Mouse (Mus musculus): ENCODE results near the gene Ccdc146. TPM values are rescaled to one million over a fixed set of nuclear protein-coding genes. Genes with fewer than 3 reads are reported as not detected.
A peak's percentile ranks its signal among the peaks of the same experiment; 100 is the strongest.
"Not testable (repeated sequence)": the region's sequence is repeated elsewhere in the genome, so short reads cannot be mapped to it uniquely, and the experiment has no call there.

Ccdc146 gene
- polyA plus RNA-seq, 1 experiment = 0.71 TPM

DNA sequence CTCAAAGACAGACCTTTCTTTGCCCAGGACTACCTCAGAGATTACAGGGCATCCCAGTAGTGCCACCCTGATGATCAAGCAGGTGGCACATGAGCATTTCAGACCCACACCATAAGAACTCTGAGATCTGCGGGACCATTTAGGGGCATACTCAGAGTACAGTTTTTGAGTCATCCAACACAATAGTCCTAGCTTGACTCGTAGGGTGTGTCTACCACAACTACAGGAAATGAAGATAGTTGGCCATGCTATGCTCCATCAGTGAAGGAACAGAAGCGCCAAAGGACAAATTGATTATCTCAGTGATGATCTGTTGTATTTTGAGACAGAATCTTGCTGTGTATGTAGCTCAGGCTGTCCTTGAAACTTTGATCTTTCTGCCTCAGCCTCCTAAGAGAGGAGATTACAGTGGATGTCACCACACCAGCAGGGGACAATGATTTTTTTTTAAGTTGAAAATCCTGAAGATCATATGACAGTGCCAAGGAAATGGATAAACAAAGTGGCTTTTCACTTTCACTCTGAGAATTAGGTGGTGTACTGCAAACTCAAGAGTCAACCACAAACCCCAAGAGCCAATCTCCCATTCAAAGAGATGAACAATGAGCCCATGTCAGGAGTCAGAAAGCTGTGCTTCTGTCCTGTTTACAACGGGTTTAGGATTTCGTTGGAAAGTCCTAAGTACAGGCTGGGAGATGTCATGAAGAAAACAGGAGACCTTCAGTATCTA lies 54.1 kb downstream of the Ccdc146 start:
- TF ChIP-seq POLR2A (IDR thresholded peaks at IDR 0.05; ENCODE audit: borderline replicate concordance, extremely low read depth, insufficient read depth, insufficient read length, poor library complexity, severe bottlenecking) = no peak
- no peak for DNase-seq (ENCODE audit: low read depth)

DNA sequence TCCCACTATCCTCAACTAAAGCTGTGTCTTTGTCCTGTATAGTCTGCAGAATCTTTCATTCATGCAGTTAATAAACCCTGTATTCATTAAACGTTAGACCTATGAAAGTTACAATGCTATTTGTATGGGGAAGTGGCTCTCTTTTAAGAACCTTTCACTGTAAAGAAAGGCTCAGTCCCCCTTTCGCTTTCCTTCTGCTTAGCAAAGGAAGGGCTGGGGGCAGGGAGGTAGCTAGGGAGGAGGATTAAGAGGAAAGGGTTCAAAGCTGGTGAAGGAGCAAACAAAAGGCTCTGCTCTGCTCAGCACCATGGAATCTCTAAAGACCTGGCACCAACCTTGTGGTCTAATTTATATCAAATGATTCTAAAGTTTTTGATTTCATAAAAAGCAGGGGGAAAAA lies 57.0 kb downstream of the Ccdc146 start:
- no peak for DNase-seq (ENCODE audit: low read depth)
- TF ChIP-seq CTCF (IDR thresholded peaks at IDR 0.05; ENCODE audit: borderline replicate concordance, extremely low read depth, insufficient read depth, insufficient read length) (no peak), POLR2A (IDR thresholded peaks at IDR 0.05; ENCODE audit: borderline replicate concordance, extremely low read depth, insufficient read depth, insufficient read length, poor library complexity, severe bottlenecking) (no peak)

DNA sequence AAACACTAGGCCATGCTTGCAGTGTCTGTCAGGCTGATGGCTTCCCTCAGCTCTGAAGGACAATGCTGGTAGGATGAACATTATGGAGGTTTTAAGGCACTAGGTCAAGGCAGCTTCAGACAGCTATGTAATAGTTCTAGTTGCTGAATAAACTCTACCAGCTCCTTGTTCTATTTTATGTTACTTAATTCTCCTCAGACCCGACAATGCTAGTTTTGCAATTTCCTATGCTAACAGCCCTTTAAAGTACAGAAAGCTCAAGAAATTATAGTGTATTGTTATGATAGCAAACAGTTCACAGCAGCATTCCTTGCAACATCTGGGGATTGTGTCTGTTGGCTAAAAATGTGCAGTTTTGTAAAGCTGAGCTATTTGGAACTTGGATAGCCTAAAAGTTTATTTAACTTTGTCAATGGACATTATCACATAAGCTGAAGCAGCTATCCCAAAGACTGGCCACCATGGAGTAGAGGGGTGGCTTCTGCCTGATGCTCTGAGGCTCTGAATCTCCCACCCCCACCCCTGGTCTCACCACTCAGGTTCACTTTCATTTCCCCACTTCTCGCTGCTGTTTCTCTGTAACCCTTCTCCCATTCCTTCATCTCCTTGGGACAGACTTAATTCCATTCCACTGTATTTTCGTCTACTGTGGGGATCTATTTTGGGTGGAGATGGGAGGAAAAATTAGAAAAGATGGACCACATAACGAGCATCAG lies 58.0 kb downstream of the Ccdc146 start:
- TF ChIP-seq POLR2A (IDR thresholded peaks at IDR 0.05; ENCODE audit: borderline replicate concordance, extremely low read depth, insufficient read depth, insufficient read length, poor library complexity, severe bottlenecking) = no peak
- no peak for DNase-seq (ENCODE audit: low read depth)

DNA sequence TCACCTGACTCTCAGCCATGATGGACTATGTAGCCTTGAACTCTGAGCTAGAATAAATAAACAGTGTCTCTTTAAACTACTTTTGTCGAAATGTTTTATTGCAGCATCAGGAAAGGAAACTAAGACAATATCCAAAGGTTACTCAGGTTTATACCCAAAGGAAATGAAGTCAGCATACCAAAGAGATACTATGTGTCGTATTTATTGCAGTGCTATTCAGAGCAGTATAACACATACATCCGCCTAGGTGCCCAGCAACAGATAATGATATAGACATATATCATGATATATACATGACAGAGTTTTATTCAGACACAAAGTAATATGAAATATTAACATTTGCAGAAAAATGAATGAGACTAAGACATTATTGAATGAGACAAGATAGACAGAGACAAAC lies 61.1 kb downstream of the Ccdc146 start:
- DNase-seq (ENCODE audit: low read depth) = no peak
- TF ChIP-seq POLR2A (IDR thresholded peaks at IDR 0.05; ENCODE audit: borderline replicate concordance, extremely low read depth, insufficient read depth, insufficient read length, poor library complexity, severe bottlenecking) (no peak), CTCF (IDR thresholded peaks at IDR 0.05; ENCODE audit: borderline replicate concordance, extremely low read depth, insufficient read depth, insufficient read length) (no peak)

DNA sequence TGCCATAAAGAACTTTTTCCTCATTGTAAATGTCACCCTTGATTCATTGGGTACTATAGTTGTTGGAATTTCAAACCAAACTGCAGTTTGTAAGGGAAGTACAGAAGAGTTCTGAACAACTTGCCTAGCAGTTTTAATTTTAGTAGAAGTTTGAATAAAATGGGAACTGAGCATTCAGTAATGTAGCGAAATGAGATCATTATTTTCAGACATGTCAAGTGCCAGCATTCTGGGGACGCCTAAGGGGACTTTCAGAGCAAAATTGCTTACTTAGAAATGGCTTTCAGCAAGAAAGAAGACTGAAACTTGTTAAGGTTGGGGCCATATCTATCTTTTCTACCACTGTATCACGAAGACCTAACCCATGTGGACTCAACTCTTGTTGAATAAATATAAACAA lies 65.8 kb downstream of the Ccdc146 start:
- no peak for TF ChIP-seq CTCF (IDR thresholded peaks at IDR 0.05; ENCODE audit: borderline replicate concordance, extremely low read depth, insufficient read depth, insufficient read length)
- no peak for TF ChIP-seq POLR2A (IDR thresholded peaks at IDR 0.05; ENCODE audit: borderline replicate concordance, extremely low read depth, insufficient read depth, insufficient read length, poor library complexity, severe bottlenecking)
- DNase-seq (ENCODE audit: low read depth) = no peak

DNA sequence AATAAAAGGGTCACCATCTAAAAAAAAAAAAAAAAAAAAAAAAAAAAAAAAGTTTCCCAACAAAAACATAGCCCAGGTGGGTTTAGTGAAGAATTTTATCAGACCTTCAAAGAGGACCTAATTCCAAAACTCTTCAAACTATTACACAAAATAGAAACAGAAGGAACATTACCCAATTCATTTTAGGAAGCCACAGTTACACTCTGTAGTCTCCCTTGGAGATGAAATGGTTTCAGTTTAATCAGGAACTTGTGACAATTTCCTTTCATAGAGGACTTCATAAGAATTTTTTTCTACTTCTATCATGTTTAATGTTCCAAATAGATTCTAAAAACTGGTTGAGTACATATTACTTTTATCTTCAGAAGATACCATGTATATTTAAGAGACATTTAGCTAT lies 72.8 kb downstream of the Ccdc146 start:
- DNase-seq (ENCODE audit: low read depth) = no peak
- TF ChIP-seq POLR2A (IDR thresholded peaks at IDR 0.05; ENCODE audit: borderline replicate concordance, extremely low read depth, insufficient read depth, insufficient read length, poor library complexity, severe bottlenecking) (no peak), CTCF (IDR thresholded peaks at IDR 0.05; ENCODE audit: borderline replicate concordance, extremely low read depth, insufficient read depth, insufficient read length) (no peak)

DNA sequence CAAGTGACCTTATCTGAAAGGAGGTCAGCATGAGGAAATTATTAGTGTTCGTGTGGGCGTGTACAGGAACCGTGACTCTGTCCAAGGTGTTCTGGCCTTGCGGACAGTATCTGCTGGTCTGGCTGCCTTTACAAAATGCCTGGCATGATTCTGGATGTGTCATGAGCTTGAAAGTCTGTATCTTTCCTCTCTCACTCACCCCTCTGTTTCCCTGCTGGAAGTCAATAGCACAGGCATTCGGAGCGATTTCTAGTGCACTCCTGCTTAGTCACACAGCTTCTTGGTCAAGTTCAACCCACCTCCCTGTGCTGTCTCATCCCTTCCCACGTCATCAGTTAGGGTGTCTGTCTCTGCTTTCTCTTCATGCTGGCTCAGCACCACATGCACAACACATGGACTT lies 76.1 kb downstream of the Ccdc146 start:
- TF ChIP-seq CTCF (IDR thresholded peaks at IDR 0.05; ENCODE audit: borderline replicate concordance, extremely low read depth, insufficient read depth, insufficient read length) = no peak
- no peak for DNase-seq (ENCODE audit: low read depth)

DNA sequence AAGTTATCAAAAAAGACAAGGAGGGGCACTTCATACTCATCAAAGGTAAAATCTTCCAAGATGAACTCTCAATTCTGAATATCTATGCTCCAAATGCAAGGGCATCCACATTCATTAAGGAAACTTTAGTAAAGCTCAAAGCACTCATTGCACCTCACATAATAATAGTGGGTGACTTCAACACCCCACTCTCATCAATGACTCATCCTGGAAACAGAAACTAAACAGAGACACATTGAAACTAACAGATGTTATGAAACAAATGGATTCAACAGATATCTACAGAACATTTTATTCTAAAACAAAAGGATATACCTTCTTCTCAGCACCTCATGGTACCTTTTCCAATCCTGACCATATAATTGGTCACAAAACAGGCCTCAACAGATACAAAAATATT lies 82.2 kb downstream of the Ccdc146 start:
- not testable (repeated sequence) for DNase-seq (ENCODE audit: low read depth)

DNA sequence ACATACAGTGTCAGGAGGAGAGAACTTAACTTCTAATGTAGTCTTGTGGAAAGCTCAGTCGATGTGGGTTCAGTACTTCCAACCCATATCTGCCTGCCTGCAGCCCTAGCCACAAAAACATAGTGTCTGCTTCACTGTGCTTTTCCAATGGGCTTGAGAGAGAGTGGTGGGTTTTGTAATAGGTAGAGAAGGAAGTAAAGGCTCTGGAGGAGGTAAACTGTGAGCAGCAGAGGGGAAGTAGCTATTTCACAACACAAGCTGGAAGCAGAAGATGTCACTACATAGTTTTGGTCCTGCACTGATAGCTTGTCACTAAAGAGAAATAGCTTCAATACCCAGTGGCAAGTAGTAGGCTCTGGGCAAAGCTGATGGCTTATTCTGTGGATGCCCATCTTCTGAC lies 92.4 kb downstream of the Ccdc146 start:
- TF ChIP-seq POLR2A (IDR thresholded peaks at IDR 0.05; ENCODE audit: borderline replicate concordance, extremely low read depth, insufficient read depth, insufficient read length, poor library complexity, severe bottlenecking) = no peak
- no peak for DNase-seq (ENCODE audit: low read depth)

DNA sequence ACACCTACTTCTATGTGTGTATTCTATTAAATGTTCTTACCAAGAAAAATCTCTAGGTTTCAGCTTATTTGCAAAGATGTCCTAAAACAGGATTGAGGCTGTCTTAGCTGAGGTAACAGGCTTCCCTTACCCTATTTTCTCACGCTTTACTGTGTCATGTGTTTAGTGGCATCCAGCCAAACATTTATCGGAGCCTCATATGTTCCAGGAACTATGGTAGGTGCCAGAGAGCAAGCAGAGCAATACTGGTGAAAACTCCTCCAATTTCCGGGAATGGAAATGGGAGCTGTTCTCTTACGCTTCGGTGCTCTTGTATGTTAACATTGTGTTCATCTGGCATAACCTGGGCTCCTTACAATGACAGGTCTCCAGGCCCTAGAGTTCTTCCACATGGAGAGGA lies 92.8 kb downstream of the Ccdc146 start:
- no peak for TF ChIP-seq POLR2A (IDR thresholded peaks at IDR 0.05; ENCODE audit: borderline replicate concordance, extremely low read depth, insufficient read depth, insufficient read length, poor library complexity, severe bottlenecking)
- no peak for TF ChIP-seq CTCF (IDR thresholded peaks at IDR 0.05; ENCODE audit: borderline replicate concordance, extremely low read depth, insufficient read depth, insufficient read length)
- peak; percentile 66 for DNase-seq (ENCODE audit: low read depth)

DNA sequence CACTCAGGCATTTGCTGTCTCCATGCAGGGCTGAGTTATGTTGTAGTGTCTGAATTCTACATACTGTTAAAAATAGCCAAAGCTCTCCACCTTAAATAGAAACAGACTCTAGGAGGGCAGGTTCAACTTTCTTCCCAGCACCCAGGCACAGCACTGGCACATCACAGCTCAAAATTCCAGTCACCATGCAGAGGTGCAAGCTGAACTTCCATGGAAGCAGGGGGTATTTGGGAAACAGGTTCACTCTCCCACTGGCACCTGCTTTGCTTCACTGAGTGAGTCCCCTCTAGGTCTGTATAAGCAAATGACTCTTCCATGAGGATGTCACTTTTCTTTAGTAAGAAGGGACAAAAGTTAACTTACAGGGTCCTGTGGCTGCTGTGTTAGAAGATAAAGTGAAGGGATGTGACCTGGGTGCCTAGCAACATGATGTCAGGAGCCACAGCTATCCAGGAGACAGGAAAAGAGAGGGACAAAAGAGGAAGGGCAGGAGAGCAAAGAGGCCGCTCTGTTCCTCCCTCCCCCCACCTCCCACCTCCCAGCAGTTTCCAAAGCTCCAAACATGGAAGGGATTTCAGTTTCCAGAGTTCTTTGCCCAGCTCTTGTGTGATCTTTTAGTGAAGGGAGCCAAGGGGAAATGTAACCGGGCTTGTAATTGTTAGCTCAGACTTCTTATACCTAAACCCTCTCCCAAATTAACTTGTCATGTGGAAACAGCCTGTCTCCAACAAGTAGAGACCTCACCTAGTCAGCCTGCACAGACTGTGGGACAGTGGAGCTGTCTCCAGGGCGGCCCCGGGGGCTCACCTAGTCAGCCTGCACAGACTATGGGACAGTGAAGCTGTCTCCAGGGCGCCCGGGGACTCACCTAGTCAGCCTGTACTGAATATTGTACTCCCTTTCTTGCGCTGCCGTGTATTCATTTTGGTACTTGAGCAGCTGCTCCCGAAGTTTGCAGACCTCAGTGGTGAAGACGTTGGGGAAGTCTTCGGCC lies 94.5 kb downstream of the Ccdc146 start:
- no peak for TF ChIP-seq POLR2A (IDR thresholded peaks at IDR 0.05; ENCODE audit: borderline replicate concordance, extremely low read depth, insufficient read depth, insufficient read length, poor library complexity, severe bottlenecking)
- TF ChIP-seq CTCF (IDR thresholded peaks at IDR 0.05; ENCODE audit: borderline replicate concordance, extremely low read depth, insufficient read depth, insufficient read length) = no peak
- DNase-seq (ENCODE audit: low read depth) = peak; percentile 11

DNA sequence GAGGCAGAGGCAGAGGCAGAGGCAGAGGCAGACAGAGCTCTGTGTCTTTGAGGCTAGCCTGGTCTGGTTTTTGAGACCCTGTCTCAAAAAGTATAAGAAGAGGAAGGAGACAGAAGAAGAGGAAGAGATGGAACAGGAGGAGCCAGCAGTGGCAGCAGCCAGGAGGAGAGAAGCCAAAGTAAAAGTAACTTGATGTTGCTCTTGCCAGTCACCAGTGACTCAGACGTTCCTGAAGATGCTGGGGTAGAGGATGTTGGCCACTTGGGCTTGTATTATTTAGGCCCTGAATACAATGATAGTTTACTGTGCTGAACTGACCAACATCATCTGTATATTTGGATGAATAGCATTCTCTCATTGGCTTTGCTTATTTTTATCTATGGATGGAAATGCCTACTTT lies 95.9 kb downstream of the Ccdc146 start:
- DNase-seq (ENCODE audit: low read depth) = no peak
- no peak for TF ChIP-seq POLR2A (IDR thresholded peaks at IDR 0.05; ENCODE audit: borderline replicate concordance, extremely low read depth, insufficient read depth, insufficient read length, poor library complexity, severe bottlenecking)
- no peak for TF ChIP-seq CTCF (IDR thresholded peaks at IDR 0.05; ENCODE audit: borderline replicate concordance, extremely low read depth, insufficient read depth, insufficient read length)

All from brain, embryonic 14.5 days (tissue).